Mouse (Mus musculus) limb, embryonic 14.5 days (tissue): ENCODE measurements at regions not wholly inside any gene's neighbourhood (a gene's known extent, or its start where the extent isn't known, plus 50 kb on each side); places are given as distances from the start of the nearest gene placed in this dataset.

Source experiments
- ATAC-seq: fragments of 200-750 bp; cut with Nextera tagmentation; 2 replicates; pipeline ENCODE4 v1.8.0; 2017; ENCODE audit warnings: low read depth, moderate number of reproducible peaks, moderate TSS enrichment; ENCODE audit not compliant: low FRiP score
- DNase-seq: peaks from one replicate; pipeline ENCODE4 v3.0.0-alpha.2; 2015; ENCODE audit warnings: low spot score
- H3K27ac ChIP-seq: fragments of 300-500 bp; sonication (generic); replicated peaks from 2 replicates; pipeline ENCODE4 v1.5.1; 2014; ENCODE audit warnings: low read depth, mild to moderate bottlenecking, low read length, moderate library complexity, mixed read lengths
- H3K27me3 ChIP-seq: fragments of 300-500 bp; sonication (generic); 2 replicates; pipeline ENCODE4 v1.6.1; 2014; ENCODE audit warnings: low read length, mixed read lengths; ENCODE audit not compliant: control insufficient read depth, insufficient read depth
- H3K36me3 ChIP-seq: fragments of 300-500 bp; sonication (generic); 2 replicates; pipeline ENCODE4 v1.6.1; 2014; ENCODE audit warnings: mild to moderate bottlenecking, low read length, moderate library complexity, mixed read lengths; ENCODE audit not compliant: control insufficient read depth, insufficient read depth
- H3K4me1 ChIP-seq: fragments of 300-500 bp; sonication (generic); 2 replicates; pipeline ENCODE4 v1.6.1; 2014; ENCODE audit warnings: antibody characterized with exemption, low read length, mixed read lengths; ENCODE audit not compliant: control insufficient read depth, insufficient read depth
- H3K4me2 ChIP-seq: fragments of 300-500 bp; sonication (generic); replicated peaks from 2 replicates; pipeline ENCODE4 v1.6.1; 2014; ENCODE audit warnings: low read depth, mild to moderate bottlenecking, low read length, moderate library complexity; ENCODE audit not compliant: severe bottlenecking
- H3K4me3 ChIP-seq: fragments of 300-500 bp; sonication (generic); replicated peaks from 2 replicates; pipeline ENCODE4 v1.5.1; 2014; ENCODE audit warnings: low read length
- H3K9ac ChIP-seq: fragments of 300-500 bp; sonication (generic); 2 replicates; pipeline ENCODE4 v1.6.1; 2014; ENCODE audit warnings: mild to moderate bottlenecking, low read depth, low read length, moderate library complexity; ENCODE audit not compliant: severe bottlenecking
- H3K9me3 ChIP-seq: fragments of 300-500 bp; sonication (generic); 2 replicates; pipeline ENCODE4 v1.6.1; 2016; ENCODE audit warnings: low read length; ENCODE audit not compliant: control insufficient read depth
- POLR2A ChIP-seq: fragments of 200-500 bp; IDR thresholded peaks from 2 replicates; pipeline ENCODE4 v1.8.0; 2012; ENCODE audit warnings: inconsistent platforms, mild to moderate bottlenecking, moderate library complexity, borderline replicate concordance; ENCODE audit not compliant: insufficient read depth, insufficient read length; ENCODE audit errors: extremely low read depth
- WGBS: fragments of 180-500 bp; shearing (Covaris S2); extraction: QIAGEN DNeasy Blood & Tissue Kit; methylation state at CpG from one replicate; pipeline ENCODE4 v1.1.7; 2014; 5-methylcytosine and 5-hydroxymethylcytosine counted together

- no peak for DNase-seq
These were observed 602.5 kb downstream of the Dok5 start for GRCm38 (mm10) chr2:171333816-171334757.

GRCm38 (mm10) chr2:171332826-171333225 is 601.2 kb downstream of the Dok5 start:
- Histone ChIP-seq H3K9me3 (no peaks in the 10 kb centered on the region), H3K4me2 (no peak overlapping the region), H3K27me3 (no peaks in the 10 kb centered on the region), H3K9ac (no peak overlapping the region), H3K36me3 (no peaks in the 10 kb centered on the region), H3K27ac (no peak overlapping the region), H3K4me3 (no peak overlapping the region), H3K4me1 (no peaks in the 10 kb centered on the region)
- ATAC-seq: no peak
- DNase-seq: no peak
- WGBS: 77% methylated on average over 8 of the region's 8 CpGs
- no peak for TF ChIP-seq POLR2A

More at GRCm38 (mm10) chr2:171333816-171334757, 602.5 kb downstream of the Dok5 start:
- H3K4me3 ChIP-seq: no peak overlapping the region
- TF ChIP-seq POLR2A: no peak
- no peak overlapping the region for H3K9ac ChIP-seq
- no peak overlapping the region for H3K27ac ChIP-seq
- H3K4me1 ChIP-seq: no peaks in the 10 kb centered on the region
- H3K9me3 ChIP-seq: no peaks in the 10 kb centered on the region
- 80% methylated on average over 14 of the region's 14 CpGs for WGBS
- no peak for ATAC-seq
- H3K36me3 ChIP-seq: no peaks in the 10 kb centered on the region
- H3K27me3 ChIP-seq: no peaks in the 10 kb centered on the region
- H3K4me2 ChIP-seq: no peak overlapping the region

DNA sequence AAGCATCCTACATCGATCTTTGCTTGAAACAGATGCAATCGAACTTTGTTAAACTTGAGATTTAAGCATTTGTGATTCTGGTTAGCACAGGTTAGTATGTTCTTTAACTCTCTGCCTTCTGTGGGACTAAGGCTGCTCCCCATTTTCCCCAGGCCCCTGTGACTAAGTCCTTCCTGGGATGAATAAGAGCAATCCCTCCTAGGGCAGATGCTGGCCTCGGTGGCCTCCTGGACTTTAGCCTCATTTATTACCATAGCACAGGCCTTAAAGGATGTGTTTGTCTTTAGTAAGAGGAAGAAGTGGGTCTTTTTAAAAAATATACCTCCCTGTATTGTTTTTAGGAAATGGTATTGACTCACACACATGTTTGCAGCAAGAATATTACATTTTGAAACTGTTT is 599.9 kb downstream of the Dok5 start:
- Histone ChIP-seq H3K27ac (no peak overlapping the region), H3K36me3 (no peaks in the 10 kb centered on the region), H3K27me3 (no peaks in the 10 kb centered on the region), H3K4me2 (no peak overlapping the region), H3K4me1 (no peaks in the 10 kb centered on the region), H3K9me3 (no peaks in the 10 kb centered on the region), H3K4me3 (no peak overlapping the region), H3K9ac (no peak overlapping the region)
- 89% methylated on average over 3 of the region's 3 CpGs for WGBS
- DNase-seq (no peak), ATAC-seq (no peak)
- no peak for TF ChIP-seq POLR2A

- Histone ChIP-seq H3K36me3 (no peaks in the 10 kb centered on the region), H3K4me2 (no peak overlapping the region), H3K4me1 (no peaks in the 10 kb centered on the region), H3K27me3 (no peaks in the 10 kb centered on the region), H3K9me3 (no peaks in the 10 kb centered on the region), H3K27ac (no peak overlapping the region), H3K4me3 (no peak overlapping the region), H3K9ac (no peak overlapping the region)
- ATAC-seq (no peak), DNase-seq (no peak)
- 60% methylated on average over 3 of the region's 3 CpGs for WGBS
- TF ChIP-seq POLR2A: no peak
These were observed 595.3 kb downstream of the Dok5 start for GRCm38 (mm10) chr2:171326909-171327308.

DNA sequence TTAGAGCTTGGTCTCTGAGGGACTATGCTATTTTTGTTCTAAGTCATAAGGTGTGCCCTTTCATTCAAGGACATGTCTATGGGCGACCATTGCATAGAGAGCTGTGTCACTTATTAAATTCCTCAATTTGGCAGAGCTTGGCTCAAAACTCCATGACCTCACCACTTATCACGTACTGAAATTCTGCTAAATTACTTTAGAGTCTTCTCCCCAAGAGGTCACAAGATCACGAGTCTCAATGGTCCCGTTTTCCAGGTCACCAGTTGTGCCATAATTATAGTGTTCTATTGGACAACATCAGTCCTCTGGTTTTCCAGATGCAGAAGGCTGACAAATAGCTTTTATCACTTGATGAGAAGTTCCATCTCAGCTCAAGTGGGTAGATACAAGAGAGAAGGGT is 576.9 kb downstream of the Dok5 start:
- no peak overlapping the region for H3K4me2 ChIP-seq
- no peak overlapping the region for H3K27ac ChIP-seq
- TF ChIP-seq POLR2A: no peak
- DNase-seq: no peak
- ATAC-seq: no peak
- H3K4me3 ChIP-seq: no peak overlapping the region
- no peaks in the 10 kb centered on the region for H3K36me3 ChIP-seq
- H3K9me3 ChIP-seq: no peaks in the 10 kb centered on the region
- no peaks in the 10 kb centered on the region for H3K27me3 ChIP-seq
- H3K9ac ChIP-seq: no peak overlapping the region
- peaks cover 5% of the 10 kb centered on the region for H3K4me1 ChIP-seq
- 75% methylated on average over 4 of the region's 4 CpGs for WGBS

GRCm38 (mm10) chr2:171306000-171306399 is 574.4 kb downstream of the Dok5 start:
- Histone ChIP-seq H3K4me1 (peaks cover 5% of the 10 kb centered on the region), H3K9ac (no peak overlapping the region), H3K27ac (no peak overlapping the region), H3K27me3 (no peaks in the 10 kb centered on the region), H3K36me3 (no peaks in the 10 kb centered on the region), H3K4me2 (no peak overlapping the region), H3K4me3 (no peak overlapping the region), H3K9me3 (no peaks in the 10 kb centered on the region)
- DNase-seq (peak; percentile 8), ATAC-seq (no peak)
- no peak for TF ChIP-seq POLR2A
- 25% methylated on average over 12 of the region's 12 CpGs for WGBS
